Mouse (Mus musculus) erythroblast, adult 5-6 weeks (primary cell): Measurements from ENCODE around the gene Zdhhc13. TPM values are rescaled to one million over a fixed set of nuclear protein-coding genes. Genes with fewer than 3 reads are reported as not detected.

ENCODE experiments used
- ATAC-seq: replicated peaks from 2 replicates; pipeline ENCODE4 v1.8.0; 2016; ENCODE audit warnings: moderate number of reproducible peaks, mild to moderate bottlenecking, moderate TSS enrichment, inconsistent platforms; ENCODE audit not compliant: poor library complexity, low FRiP score, severe bottlenecking
- total RNA-seq, 2 experiments: library from RNA; stranded (forward) in 1 of 2; stranded (reverse) in 1 of 2; fragments of 150-400 nt in 1 of 2; fragments of 200-764, 138-1000 nt in 1 of 2; gene quantifications; 2 replicates each; pipeline versions ENCODE4 v1.2.3 to v1.2.4; 2015 to 2017; ENCODE audit warnings: low replicate concordance in 2 of 2

Gene Zdhhc13
- total RNA-seq (2015; ENCODE audit: low replicate concordance): 11.7 and 21.1 TPM in 2 replicates
- total RNA-seq (2017; ENCODE audit: low replicate concordance): 6.0 and 10.0 TPM in 2 replicates

DNA sequence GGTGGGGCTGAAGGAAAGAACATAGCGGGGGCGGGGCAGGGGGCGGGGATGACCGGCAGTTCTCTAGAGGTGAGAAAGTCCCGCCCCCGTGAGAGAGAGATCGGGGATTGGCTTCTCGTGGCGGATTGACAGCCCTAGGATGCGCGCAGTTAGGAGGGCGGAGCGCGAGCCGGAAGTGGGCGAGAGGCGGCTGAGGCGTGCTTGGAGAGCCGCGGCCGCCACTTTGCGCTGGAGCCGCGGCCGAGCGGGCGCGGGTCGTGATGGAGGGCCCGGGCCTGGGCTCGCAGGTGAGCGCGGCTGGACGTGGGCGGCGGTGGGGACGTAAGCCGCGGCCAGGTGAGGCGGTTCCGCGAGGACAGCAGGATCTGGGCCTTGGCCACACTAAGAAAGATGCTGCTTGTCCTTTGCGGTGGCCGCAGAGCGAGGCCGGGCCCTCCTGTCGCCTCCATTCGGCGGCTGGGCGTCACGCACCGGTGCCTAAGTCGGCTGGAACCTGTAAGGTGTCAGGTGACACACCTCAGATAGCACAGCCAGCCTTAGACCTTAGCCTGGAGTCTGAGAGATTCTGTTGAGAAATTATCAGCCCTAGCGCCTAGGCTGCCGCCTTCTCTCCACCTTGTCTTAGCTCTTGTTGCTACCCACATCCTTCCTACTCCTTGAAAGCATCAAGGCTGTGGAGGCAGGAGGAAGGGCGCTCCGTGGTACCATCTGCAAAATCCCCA lies at the start of gene Zdhhc13:
Zdhhc13 (plus strand) TSS at position 153 of the 722 bp plus-strand sequence.
- peak; percentile 99 for ATAC-seq

DNA sequence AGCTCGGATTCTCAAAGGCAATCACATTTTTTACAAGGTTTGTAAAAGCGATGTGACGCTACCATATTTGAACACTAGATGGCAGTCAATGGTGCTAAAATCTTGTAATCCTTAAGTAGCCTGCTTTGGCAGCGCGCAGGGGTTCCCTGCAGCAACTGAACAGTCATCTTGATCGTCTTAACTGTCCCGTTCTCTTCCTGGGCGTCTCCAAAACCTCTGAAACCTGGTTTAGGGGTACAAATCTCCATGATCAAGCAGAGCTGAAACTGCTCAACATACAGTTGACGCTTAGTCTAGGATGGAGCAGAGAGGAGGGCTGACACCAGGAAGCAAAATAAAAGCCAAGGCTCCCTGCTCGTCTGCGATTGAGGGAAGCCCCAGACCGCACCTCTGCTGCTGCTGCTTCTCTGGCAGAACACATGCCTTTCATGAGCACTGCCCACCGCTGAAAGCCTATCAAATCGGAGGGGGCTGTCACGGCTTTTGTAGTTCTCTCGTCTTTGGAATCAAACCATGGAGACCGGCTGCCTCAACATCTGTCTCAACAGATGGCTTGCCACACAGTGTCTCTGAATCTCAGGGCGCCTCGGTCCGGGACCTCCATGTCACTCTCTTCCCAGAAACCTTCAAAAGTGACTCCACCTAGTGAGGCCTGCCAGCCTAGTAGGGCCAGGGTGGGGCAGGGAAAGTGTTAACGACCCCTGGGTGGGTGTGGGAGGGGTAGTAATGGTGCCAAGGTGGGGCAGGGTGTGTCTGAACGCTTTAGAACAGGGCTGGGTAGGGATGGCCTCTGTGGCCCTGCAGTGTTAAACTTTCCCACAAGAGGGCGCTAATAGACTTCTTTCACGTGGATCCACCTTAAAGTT lies 39.3 kb upstream of the Zdhhc13 start:
- ATAC-seq: peak; percentile 86

DNA sequence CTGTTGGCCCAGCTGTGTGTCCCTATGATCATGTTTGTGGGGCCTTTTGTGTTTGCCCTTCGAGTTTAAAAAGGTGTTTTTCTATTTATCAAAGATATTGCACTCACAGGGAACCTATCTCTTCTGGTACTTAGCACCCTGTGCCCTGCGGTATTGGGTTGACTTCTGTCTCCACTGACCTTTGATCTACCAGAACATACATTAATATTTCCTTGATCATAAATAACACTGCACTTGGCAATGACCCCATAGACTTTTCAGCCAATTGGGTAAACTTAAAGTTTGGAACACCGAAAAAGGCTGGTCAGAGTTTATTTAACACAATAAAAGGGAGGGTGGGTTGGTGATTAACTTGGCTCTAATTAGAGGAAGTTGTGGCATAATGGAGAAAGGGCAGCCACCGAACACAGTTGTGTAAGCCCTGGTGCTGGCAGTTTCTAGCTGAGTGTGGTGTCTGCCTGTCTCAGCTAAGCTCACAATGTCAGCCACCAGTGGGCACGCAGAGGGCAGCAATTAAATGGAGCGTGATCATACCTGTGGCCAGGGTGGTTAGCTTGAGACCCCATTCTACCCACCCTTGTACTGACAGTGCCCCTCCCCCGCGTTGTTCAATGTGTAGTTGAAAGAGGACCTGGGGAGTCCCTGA lies 38.5 kb upstream of the Zdhhc13 start:
- ATAC-seq: peak; percentile 40; the same call in 1 of the 2 replicates

DNA sequence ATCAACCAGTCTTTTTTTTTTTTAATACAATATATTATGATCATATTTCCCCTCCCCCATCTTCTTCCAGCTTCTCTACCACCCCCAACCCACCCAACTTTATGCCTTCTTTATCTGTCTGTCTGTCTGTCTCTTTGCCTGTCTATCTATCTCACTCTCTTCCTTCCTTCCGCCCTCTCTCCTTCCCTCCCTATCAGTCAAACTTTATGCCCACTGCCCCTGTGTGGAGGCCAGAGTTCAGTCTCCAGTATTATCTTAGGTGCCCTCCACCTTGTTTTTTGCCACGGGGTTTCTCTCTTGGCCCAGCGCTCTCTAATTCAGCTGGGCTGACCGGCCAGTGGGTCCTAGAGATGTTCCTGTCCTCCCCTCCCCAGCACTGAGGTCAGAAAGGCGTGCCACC lies 37.6 kb upstream of the Zdhhc13 start:
- ATAC-seq: no peak

DNA sequence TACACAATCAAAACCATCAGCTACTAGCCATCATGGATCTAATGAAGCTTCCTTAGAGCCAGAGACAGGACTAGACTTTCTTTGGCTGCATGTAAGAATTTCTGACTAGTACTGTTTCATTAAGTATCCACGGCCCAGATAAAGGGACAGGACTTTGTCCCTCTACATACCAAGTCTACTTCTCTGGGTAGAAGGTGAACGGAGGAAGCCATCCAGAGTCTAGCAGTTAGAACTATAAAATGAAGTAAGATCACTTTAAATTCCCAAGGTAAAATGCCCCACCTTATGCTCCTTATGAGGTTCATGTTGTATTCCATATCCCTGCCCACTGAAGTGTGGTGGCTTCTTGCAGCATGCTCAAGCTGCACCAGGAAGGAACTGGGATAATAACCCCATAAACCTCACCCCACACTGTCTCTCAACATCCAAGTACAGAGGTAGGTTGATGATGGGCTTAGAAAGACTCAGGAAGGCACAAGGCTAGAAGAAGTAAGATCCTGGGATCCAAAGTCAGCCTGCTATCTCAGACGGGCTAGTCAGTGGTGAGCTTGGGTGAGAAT lies 34.3 kb upstream of the Zdhhc13 start:
- ATAC-seq: no peak

DNA sequence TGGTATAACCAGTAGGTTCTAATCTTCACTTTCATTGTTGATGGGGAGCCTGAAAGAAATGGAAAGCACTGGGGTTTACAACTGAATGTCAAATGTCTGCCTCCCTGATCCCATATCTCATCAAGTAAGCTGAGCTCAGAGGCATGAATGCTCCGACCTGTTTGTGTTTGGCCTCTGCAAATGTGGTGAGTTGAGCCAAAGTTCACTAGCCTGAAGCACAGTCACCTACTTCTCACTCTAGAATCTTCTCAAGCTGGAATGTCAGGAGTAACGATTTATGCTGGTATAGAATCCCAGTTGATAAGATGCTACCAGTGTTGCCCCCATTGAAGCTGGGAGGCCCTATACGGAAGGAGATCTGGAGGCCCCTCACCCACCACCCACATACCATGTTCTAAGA lies 33.0 kb upstream of the Zdhhc13 start:
- no peak for ATAC-seq

DNA sequence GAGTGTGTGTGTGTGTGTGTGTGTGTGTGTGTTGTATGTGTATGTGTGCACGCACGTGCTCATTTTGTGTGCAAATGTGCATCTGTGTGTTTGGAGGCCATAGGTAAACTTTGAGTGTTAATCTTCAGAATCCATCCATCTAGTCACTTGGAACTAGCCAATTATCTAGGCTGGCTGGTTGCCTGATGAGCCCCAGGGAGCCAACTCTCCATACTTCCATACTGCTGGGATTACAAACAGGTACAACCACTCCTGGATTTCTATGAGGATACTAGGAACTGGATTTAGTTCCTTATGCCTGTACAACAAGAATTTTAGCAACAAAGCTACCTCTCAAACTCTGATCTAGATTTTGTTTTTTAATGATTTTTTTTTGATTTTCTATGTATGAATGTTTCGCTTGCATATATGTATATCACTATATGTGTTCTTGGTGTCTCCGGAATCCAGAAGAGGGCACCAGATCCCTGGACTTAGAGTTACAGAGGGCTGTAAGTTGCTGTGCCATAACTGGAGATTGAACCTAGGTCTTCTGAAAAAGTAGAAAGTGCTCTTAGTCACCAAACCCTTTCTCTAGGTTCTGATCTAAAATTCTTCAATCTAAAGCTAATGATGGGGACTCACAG lies 32.4 kb upstream of the Zdhhc13 start:
- no peak for ATAC-seq

DNA sequence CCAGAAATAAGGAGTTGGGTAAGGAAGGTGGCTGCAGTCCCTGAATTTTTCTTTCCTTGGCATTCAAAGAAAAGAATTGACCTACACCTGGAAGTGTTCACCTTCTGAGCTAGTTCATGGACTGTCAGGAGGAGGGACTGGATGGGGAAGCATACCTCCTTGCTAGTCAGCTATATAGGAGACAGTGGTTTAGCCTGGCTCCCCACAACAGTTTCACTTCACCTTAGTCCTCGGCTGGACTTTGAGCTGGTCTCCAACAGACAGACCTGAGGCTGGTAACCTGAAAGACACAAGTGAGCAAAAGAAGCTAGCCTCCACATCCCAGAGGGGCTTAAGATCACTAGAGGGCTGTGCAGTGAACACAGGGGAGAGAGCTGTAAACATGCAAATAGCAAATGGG lies 30.7 kb upstream of the Zdhhc13 start:
- no peak for ATAC-seq

DNA sequence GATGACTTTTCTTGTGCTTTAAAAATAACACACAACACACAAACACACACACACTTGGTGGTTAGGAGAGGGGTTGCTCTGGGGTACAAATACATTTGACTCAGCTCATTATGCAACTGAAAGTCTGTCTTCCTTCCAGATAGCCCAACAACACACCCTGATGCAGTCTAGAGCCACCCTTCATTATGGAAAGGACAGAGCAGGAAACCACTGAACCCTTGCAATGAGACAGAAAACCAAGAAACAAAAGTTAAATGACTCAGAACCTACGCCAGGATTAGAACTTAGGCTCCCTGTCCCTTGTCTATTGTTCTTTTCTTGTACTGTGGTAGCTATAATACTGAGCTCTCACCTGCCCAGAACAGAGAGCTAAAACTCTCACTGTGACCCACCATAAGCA lies 28.0 kb upstream of the Zdhhc13 start:
- no peak for ATAC-seq

DNA sequence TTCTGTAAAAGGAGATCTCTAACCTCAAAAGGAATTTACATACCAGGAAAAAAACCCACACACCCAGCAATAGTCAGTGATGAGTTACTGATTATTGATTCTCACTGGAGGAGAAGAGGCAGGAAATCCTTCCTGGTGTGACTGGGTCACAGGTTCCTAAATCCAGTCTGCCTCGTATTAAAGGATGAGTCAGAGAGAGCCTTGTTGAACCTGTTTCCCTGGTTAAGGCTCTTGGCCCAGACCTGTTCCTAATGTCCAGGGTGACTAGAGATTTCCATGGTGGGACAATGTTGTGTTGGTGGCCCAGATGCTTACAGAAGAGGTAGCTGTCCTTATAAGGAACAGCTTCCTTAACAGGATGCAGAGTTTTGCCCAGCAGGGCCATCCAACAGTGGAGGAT lies 26.5 kb upstream of the Zdhhc13 start:
- no peak for ATAC-seq

DNA sequence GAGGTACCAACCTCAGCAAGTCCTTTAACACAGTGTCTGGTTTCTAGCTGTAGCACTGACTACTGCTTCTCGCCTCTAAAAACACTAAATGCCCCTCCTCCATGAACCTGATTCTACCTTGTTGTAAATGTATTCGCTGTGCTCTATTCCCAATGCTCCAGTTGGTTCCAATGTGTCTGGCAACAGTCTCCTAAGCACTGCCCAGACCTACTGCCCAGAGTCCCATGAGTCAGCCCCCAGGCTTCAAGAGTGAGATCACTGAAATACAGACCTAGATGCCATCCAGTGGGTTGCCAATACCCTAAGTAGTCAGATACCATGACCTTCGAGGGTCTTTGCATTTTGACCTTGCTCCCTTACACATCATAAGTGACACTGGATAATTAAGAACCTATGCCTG lies 26.1 kb upstream of the Zdhhc13 start:
- ATAC-seq: no peak

DNA sequence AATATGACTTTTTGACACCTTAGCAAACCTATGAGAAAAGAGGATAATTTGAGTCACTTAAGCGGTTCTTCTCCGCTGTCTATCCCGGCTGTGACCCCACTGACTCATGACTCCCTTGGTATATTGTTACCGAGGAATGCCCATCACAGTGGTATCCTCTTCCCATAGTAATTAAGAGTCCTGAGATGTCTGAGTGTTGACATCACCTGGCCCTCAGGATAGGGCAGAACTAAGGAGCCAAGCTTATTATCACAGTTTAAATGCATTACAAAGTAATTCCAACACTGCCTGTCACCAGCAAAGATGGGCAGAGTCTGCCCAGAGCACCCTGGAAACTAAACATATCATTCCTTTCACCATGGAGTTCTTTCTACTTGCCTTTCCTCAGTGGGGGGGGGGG lies 22.8 kb upstream of the Zdhhc13 start:
- ATAC-seq: no peak

DNA sequence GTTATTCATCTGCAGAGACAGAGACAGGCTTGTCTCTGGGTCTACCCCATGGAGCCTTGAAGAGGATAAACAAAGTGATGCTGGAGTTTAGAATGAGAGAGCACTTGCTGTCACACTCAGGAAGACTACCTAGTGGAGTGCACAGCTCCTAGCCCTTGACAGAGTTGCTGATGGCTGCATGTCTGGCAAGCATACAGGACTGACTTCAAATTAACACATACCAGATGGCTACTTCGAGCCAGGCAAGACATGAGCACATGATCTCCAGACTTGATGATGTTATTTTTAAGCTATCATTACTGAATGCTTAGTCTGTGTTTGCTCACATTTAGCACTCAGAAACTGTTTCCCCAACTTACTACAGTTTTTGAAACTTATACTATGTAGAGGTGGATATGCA lies 19.1 kb upstream of the Zdhhc13 start:
- no peak for ATAC-seq

DNA sequence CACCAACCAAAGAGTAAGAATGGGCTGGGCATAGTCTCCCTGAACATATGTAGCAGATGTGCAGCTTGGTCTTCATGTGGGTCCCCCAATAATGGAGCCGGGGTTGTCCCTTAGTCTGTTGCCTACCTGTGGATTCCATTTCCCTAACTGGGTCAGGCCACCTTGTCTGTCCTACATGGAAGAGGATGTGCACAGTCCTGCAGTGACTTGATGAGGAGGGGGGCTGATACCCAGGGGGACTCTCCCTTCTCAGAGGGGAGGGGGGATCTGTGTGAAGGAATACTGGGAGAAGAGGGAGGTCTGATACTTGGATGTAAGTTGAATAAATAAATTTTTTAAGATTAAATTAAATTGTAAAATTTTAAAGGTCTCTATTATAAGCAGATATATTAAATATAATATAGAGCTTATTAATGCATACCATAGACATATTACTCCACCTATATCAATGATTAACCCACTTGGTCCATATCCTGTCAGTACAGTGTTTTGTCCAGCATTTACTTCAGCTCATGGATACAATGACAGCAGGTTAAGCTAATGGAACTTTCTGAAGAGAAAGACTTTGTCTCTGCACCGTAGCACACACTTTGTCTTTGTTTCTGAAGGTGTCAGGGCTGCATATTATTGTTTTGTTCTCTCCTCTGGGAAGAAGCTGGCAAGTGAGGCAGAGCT lies 16.6 kb upstream of the Zdhhc13 start:
- ATAC-seq: no peak

DNA sequence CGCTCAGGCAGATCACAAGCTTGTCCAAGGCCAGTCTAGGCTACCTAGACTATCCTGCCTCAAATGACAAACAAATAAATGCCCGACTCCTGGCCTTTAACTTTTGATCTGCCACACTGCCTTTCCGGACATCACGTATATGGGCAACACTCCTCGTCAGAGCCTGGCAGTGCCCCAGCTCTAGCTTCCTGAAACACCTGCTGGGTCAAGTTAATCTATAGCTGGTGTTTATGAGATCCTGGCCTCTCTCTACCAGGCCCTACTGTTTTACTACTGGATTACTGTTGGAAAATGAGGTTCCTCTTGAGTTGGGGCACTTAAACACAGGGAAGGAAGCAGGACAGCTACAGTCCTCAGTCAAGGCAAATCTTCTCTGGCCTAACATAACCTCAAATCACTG lies 15.5 kb upstream of the Zdhhc13 start:
- no peak for ATAC-seq

DNA sequence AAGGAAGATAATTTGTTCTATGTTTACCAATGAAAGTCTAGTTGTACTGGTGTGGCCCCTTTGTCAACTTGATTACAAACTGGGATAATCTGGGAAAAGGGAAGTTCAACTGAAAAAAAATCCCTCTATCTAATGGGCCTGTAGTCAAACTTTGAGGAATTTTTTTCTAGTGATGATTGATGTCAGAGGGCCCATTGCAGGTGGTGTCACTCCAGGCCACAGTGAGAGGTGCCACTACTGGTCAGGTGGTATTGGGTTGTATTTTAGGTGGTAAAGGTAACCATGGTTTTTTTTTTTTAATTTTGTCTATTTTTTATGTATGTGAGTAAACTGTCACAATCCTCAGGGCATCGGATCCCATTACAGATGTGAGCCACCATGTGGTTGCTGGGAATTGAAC lies 14.2 kb upstream of the Zdhhc13 start:
- ATAC-seq: no peak

DNA sequence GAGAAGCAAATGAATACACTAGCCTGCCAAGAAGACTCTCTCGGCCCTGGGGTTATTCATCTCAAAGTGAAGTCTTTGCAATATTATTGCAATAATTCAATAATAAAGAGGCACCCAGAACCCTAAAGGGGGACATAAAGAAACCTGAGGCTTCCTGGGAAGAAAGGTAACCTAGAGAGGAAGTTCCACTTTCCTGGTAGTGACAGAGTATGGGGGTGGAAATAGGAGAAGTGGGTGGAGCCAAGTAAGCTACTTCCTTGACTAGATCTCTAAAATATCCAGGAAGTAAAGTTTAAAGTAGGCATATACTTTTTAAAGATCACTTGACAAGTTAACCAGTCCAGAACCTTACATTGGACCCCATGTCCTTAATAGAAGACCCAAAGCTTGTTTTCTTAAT lies 13.4 kb upstream of the Zdhhc13 start:
- no peak for ATAC-seq

DNA sequence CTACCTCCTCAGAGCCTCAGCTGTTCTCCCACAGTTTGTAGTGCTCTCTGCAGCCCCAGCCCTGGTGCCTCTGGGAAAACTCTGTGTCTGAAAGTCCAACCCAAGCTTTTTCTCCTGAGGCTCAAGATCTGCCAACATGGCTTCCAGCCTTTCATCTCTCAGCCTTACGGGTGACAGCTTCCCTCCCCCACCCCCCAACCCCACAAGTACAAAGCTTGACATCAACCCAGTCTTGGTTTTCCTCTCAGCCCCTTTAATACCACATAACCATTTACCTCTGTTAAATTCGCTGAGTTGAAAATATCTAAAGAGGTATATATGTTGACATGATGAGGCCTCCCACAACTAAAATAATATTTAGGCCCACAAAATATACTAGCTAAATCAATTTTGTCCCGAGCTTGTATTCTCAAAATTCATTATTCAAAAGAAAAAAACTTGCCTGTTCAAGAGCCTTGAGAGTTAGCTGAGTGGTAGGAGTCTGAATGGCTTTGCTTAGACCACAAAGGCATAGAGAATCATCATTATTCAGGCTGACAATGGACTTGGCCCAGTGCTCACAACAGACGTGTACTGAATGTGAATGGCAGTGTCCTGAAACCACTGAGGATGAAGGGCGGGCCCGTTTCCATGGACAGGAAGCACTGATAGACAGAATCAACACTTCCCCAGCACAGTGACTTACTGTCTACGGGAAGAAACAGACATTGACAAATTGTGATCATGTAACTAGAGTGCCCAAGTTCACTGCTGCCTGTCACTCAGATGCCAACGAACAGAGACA lies 10.9 kb upstream of the Zdhhc13 start:
- no peak for ATAC-seq

DNA sequence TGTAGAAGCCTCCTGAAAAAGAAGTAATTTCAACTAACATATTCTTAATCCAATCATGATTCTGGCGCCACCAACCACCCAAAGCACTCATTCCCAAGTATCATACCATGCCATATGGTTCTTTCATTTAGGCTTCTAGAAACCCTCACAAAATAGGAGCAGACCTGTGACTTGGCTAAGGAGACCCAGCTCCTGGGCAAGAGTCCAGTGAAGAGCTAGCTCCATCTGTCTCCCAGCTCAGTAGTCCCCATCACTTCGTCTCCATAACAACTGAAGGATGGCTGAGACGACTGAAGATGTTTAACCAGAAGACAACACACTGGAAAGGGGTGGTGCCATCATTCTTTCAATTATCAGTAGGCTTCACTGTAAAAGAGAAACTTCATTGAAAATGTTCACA lies 9.7 kb upstream of the Zdhhc13 start:
- ATAC-seq: no peak
